Mouse (Mus musculus) midbrain, embryonic 10.5 days (tissue): ENCODE measurements at regions not wholly inside any gene's neighbourhood (a gene's known extent, or its start where the extent isn't known, plus 50 kb on each side); places are given as distances from the start of the nearest gene placed in this dataset.

Experiments used
- DNase-seq: peaks from one replicate; pipeline ENCODE4 v3.0.0-alpha.2; 2017; ENCODE audit warnings: low spot score
- H3K27ac ChIP-seq: fragments of 300-500 bp; sonication (generic); replicated peaks from 2 replicates; pipeline ENCODE4 v1.5.1; 2016; ENCODE audit warnings: mild to moderate bottlenecking
- H3K27me3 ChIP-seq: fragments of 300-500 bp; sonication (generic); 2 replicates; pipeline ENCODE4 v1.6.1; 2016; ENCODE audit warnings: low read depth, mild to moderate bottlenecking; ENCODE audit not compliant: poor library complexity, severe bottlenecking
- H3K36me3 ChIP-seq: fragments of 300-500 bp; sonication (generic); 2 replicates; pipeline ENCODE4 v1.6.1; 2016; ENCODE audit warnings: mild to moderate bottlenecking, moderate library complexity
- H3K4me1 ChIP-seq: fragments of 300-500 bp; sonication (generic); 2 replicates; pipeline ENCODE4 v1.6.1; 2016
- H3K4me3 ChIP-seq: fragments of 300-500 bp; sonication (generic); 2 replicates; pipeline ENCODE4 v1.5.1; 2016; ENCODE audit warnings: mild to moderate bottlenecking, moderate library complexity
- H3K9me3 ChIP-seq: fragments of 300-500 bp; sonication (generic); replicated peaks from 2 replicates; pipeline ENCODE4 v1.6.1; 2016; ENCODE audit warnings: mild to moderate bottlenecking
- WGBS: fragments of 180-500 bp; shearing (Covaris S2); methylation state at CpG from one replicate; pipeline ENCODE4 v1.1.7; 2016; 5-methylcytosine and 5-hydroxymethylcytosine counted together

- H3K27ac ChIP-seq, result no peak overlapping the region
- WGBS, result 73% methylated on average over 2 of the region's 2 CpGs
- no peaks in the 10 kb centered on the region for H3K27me3 ChIP-seq
- no peaks in the 10 kb centered on the region for H3K9me3 ChIP-seq
- no peak overlapping the region for H3K4me3 ChIP-seq
- no peaks in the 10 kb centered on the region for H3K4me1 ChIP-seq
- no peaks in the 10 kb centered on the region for H3K36me3 ChIP-seq
- DNase-seq, result no peak
Observed at GRCm38 (mm10) chr2:46183241-46183640, 1066.0 kb upstream of the Zeb2 start.

DNA sequence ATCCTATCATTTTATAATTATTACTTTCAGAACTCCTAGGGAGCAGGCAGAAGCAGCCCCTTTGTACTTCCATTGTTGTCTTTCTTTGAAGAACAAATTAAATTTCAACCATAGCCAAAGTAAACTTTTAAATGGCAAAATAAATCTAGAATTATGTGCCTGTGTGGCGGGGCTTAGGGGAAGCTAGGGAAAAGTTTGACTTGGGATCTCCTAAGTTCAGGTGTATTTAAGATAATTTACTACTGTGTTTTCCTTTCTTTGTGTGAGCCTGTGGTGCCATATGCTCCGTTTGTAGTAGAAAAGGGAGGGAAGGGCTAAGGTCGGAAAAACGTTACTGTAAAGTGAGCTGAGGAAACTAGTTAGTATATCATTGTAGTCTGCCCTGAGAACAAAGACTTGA is 1062.5 kb upstream of the Zeb2 start:
- Histone ChIP-seq H3K27ac (no peak overlapping the region), H3K4me1 (no peaks in the 10 kb centered on the region), H3K36me3 (no peaks in the 10 kb centered on the region), H3K27me3 (no peaks in the 10 kb centered on the region), H3K4me3 (no peak overlapping the region), H3K9me3 (no peaks in the 10 kb centered on the region)
- DNase-seq, result no peak
- WGBS, result 73% methylated on average over 4 of the region's 4 CpGs

DNA sequence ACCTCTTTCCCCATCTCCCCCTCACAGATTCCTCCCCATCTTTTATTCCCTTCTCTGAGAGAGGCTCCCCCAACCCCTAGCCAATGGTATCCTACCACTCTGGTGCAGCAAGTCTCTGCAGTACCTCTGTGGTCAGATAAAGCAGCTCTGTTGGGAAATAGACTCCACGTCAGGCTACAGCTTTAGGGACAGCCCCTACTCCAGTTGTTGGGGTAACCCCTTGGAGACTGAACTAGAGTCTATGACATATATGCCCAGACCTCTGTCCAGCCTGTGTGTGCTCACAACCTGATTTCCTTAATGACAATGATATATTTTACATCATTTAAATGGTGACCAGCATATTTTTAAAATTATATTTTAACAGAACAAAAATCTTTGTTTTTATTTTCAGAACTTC is 1051.3 kb upstream of the Zeb2 start:
- no peaks in the 10 kb centered on the region for H3K36me3 ChIP-seq
- WGBS, result 64% methylated on average over 1 of the region's 1 CpGs
- no peak for DNase-seq
- H3K27ac ChIP-seq, result no peak overlapping the region
- H3K4me1 ChIP-seq, result no peaks in the 10 kb centered on the region
- no peak overlapping the region for H3K4me3 ChIP-seq
- no peaks in the 10 kb centered on the region for H3K9me3 ChIP-seq
- H3K27me3 ChIP-seq, result no peaks in the 10 kb centered on the region

DNA sequence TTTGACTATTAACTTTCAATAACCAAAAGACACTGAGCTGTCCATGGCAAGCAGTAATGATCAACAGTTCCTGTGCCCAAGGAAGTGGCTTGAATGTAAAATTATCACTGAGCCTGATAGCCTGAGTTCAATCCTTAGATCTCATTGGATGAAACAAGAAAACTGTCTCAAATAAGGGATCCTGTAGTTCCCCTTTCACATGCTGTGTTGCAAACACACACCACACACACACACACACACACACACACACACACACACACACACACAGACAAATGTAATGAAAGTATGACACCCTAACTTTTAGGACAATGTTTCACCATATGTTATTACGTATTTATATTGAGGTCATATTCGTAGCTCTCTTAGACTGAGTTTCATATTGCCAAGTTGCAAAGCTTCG is 1032.7 kb upstream of the Zeb2 start:
- Histone ChIP-seq H3K36me3 (no peaks in the 10 kb centered on the region), H3K27me3 (no peaks in the 10 kb centered on the region), H3K9me3 (no peaks in the 10 kb centered on the region), H3K27ac (no peak overlapping the region), H3K4me1 (no peaks in the 10 kb centered on the region), H3K4me3 (no peak overlapping the region)
- no peak for DNase-seq
- WGBS, result 91% methylated on average over 3 of the region's 3 CpGs

DNA sequence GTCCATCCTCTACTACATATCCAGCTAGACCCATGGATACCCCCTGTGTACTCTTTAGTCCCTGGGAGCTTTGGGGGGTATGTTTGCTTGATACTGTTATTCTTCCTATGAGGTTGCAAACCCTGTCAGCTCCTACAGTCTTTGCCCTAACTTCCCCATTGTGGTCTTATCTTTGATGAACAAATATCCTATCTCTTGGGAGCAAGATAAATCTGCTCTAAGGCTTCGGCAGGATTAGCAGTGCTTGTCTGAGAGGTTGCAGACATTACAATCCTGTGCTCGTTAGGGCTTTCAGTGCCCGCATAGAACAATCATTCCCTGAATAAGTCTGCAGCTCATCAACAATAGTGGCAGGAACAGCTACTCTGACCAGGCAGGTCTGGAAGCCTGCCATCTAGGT is 1002.7 kb upstream of the Zeb2 start:
- Histone ChIP-seq H3K4me1 (no peaks in the 10 kb centered on the region), H3K4me3 (no peak overlapping the region), H3K36me3 (no peaks in the 10 kb centered on the region), H3K27me3 (no peaks in the 10 kb centered on the region), H3K9me3 (no peaks in the 10 kb centered on the region), H3K27ac (no peak overlapping the region)
- WGBS, result 68% methylated on average over 3 of the region's 3 CpGs
- DNase-seq, result no peak

DNA sequence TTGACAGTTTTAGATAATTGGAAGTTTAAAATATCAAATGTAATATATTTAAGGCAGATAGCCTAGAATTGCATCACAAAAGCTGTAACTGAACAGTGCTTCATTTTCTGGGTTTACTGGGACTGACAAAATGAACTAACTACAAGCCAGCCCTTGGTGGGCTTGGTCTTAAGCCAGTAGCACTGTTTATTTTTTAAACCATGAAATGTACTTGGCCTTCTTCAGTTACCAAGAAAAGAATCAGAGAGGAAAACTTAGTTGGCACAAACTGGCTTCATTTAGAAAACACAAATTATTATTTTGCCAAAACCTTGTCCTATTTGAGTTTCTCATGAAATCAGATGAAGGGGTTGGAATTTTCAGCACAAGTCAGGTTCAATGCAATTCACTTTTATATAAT is 989.8 kb upstream of the Zeb2 start:
- H3K27me3 ChIP-seq, result no peaks in the 10 kb centered on the region
- no peak overlapping the region for H3K27ac ChIP-seq
- H3K4me3 ChIP-seq, result no peak overlapping the region
- no peaks in the 10 kb centered on the region for H3K9me3 ChIP-seq
- H3K36me3 ChIP-seq, result no peaks in the 10 kb centered on the region
- no peak for DNase-seq
- H3K4me1 ChIP-seq, result no peaks in the 10 kb centered on the region

GRCm38 (mm10) chr2:46065034-46065802 is 948.0 kb upstream of the Zeb2 start:
- no peak for DNase-seq
- H3K27me3 ChIP-seq, result no peaks in the 10 kb centered on the region
- H3K36me3 ChIP-seq, result no peaks in the 10 kb centered on the region
- H3K9me3 ChIP-seq, result no peaks in the 10 kb centered on the region
- H3K4me1 ChIP-seq, result no peaks in the 10 kb centered on the region
- no peak overlapping the region for H3K27ac ChIP-seq
- 66% methylated on average over 7 of the region's 7 CpGs for WGBS
- no peak overlapping the region for H3K4me3 ChIP-seq

- Histone ChIP-seq H3K4me3 (no peak overlapping the region), H3K27me3 (no peaks in the 10 kb centered on the region), H3K9me3 (no peaks in the 10 kb centered on the region), H3K4me1 (no peaks in the 10 kb centered on the region), H3K36me3 (no peaks in the 10 kb centered on the region), H3K27ac (no peak overlapping the region)
- DNase-seq, result no peak
- 90% methylated on average over 8 of the region's 8 CpGs for WGBS
Observed at GRCm38 (mm10) chr2:46055729-46056128, 938.5 kb upstream of the Zeb2 start.

DNA sequence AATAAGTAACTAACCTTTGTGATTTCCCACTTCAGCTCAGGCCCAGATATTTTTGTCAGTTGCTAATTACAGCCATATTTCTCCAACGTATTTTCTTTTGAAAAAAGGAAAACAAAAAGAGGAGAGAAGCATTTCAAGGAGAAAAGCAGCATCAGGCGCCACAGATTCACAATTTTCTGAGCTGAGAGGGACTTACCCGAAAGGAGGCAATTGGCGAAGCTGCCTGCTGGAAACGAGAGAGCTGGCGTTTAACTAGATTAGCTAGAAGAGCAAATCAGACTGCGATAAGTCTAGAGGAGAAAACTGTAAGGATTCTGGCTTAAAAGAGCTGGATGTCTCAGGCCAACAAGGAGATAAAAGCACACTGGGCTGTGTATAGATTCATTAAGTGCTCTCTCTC is 937.7 kb upstream of the Zeb2 start:
- no peaks in the 10 kb centered on the region for H3K27me3 ChIP-seq
- no peak for DNase-seq
- no peak overlapping the region for H3K4me3 ChIP-seq
- H3K36me3 ChIP-seq, result no peaks in the 10 kb centered on the region
- H3K9me3 ChIP-seq, result no peaks in the 10 kb centered on the region
- 72% methylated on average over 7 of the region's 7 CpGs for WGBS
- no peaks in the 10 kb centered on the region for H3K4me1 ChIP-seq
- H3K27ac ChIP-seq, result no peak overlapping the region

DNA sequence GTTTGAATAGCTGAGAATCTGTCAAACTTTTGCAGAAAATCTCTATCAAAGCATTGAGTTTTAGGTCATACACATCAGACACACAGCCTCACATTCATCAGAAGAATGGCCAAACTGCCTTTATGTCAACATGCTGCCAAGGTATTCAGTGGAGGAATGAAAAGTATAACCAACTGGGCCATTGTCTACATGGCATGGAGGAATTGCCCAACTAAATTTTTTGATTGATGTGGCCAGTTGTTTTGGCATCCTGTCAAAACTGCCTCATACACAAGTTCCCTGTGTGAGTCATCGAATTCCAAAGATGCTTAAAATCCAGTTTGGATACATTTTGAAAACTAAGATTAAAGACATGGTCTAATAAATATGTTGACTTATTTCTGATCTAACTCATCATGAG is 904.7 kb upstream of the Zeb2 start:
- Histone ChIP-seq H3K36me3 (no peaks in the 10 kb centered on the region), H3K27me3 (no peaks in the 10 kb centered on the region), H3K27ac (no peak overlapping the region), H3K9me3 (no peaks in the 10 kb centered on the region), H3K4me3 (no peak overlapping the region), H3K4me1 (no peaks in the 10 kb centered on the region)
- 92% methylated on average over 1 of the region's 1 CpGs for WGBS
- no peak for DNase-seq

DNA sequence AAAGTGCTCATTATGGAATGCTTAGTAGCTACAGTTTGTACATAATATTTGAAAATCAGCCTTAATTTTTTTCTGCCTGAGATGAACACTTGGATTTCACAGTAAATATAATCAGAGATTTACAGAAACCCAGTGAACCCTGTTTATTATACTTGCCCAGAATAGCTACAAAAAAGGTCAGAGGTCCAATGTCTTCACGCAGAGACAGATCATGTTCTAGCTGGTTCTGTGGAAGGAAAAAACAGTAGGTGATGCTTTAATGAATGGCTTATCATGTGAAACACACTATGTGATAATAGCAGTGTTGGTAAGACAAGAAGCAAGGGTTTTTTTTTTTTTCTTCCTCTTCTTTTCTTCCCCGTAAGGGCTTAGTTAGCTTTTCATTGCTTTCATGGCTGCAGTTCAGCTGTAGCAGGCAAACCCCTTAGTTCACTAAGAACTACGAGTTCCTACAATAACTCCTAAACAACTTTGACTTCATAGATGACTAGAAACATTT is 896.6 kb upstream of the Zeb2 start:
- no peak overlapping the region for H3K27ac ChIP-seq
- H3K9me3 ChIP-seq, result no peaks in the 10 kb centered on the region
- H3K4me1 ChIP-seq, result no peaks in the 10 kb centered on the region
- DNase-seq, result no peak
- H3K4me3 ChIP-seq, result no peak overlapping the region
- no peaks in the 10 kb centered on the region for H3K36me3 ChIP-seq
- H3K27me3 ChIP-seq, result no peaks in the 10 kb centered on the region
- 66% methylated on average over 3 of the region's 3 CpGs for WGBS

- no peaks in the 10 kb centered on the region for H3K4me1 ChIP-seq
- no peak for DNase-seq
- 94% methylated on average over 1 of the region's 1 CpGs for WGBS
- no peak overlapping the region for H3K4me3 ChIP-seq
- H3K27me3 ChIP-seq, result no peaks in the 10 kb centered on the region
- no peak overlapping the region for H3K27ac ChIP-seq
- no peaks in the 10 kb centered on the region for H3K9me3 ChIP-seq
- H3K36me3 ChIP-seq, result no peaks in the 10 kb centered on the region
Observed at GRCm38 (mm10) chr2:46012716-46013115, 895.5 kb upstream of the Zeb2 start.

GRCm38 (mm10) chr2:45975157-45975556 is 858.0 kb upstream of the Zeb2 start:
- no peaks in the 10 kb centered on the region for H3K9me3 ChIP-seq
- H3K27ac ChIP-seq, result no peak overlapping the region
- no peaks in the 10 kb centered on the region for H3K4me1 ChIP-seq
- DNase-seq, result no peak
- H3K27me3 ChIP-seq, result no peaks in the 10 kb centered on the region
- no peak overlapping the region for H3K4me3 ChIP-seq
- H3K36me3 ChIP-seq, result no peaks in the 10 kb centered on the region

GRCm38 (mm10) chr2:45968635-45969034 is 851.4 kb upstream of the Zeb2 start:
- no peak overlapping the region for H3K4me3 ChIP-seq
- no peak for DNase-seq
- no peaks in the 10 kb centered on the region for H3K4me1 ChIP-seq
- H3K36me3 ChIP-seq, result no peaks in the 10 kb centered on the region
- H3K9me3 ChIP-seq, result no peaks in the 10 kb centered on the region
- WGBS, result 91% methylated on average over 5 of the region's 5 CpGs
- no peak overlapping the region for H3K27ac ChIP-seq
- H3K27me3 ChIP-seq, result no peaks in the 10 kb centered on the region
